Comparison of ENCODE assay signal across 15 mouse cellular contexts in genomic region chr4:82493865-82494264, GRCm38 (mm10).
A peak's percentile ranks its signal among the peaks of the same experiment; 100 is the strongest.
DNase-seq lines count a peak whose midpoint lies in the region; ATAC-seq and TF ChIP-seq lines count a peak whose summit lies in the region.
"Had no signal": no experiment of that assay in that cellular context is flagged by ENCODE, and none has a peak within 500 bp of the region (broad histone marks: within the 10 kb centered on the region; RNA-seq: fewer than 3 reads in every experiment).

No protein-coding gene starts in this region.

- H3K4me3 ChIP-seq in heart, adult 2 months, result no peak overlapping the region
- H3K4me3 ChIP-seq in liver, adult 2 months (ENCODE audit: insufficient read depth, low read depth, low read length), result no peak overlapping the region
- no peak overlapping the region for H3K4me3 ChIP-seq in liver, embryonic 12.5 days
- peak overlapping the region; percentile 35 for H3K4me3 ChIP-seq in forebrain, embryonic 16.5 days (replicated peaks; ENCODE audit: low read length)
- H3K4me3 ChIP-seq in neural tube, embryonic 14.5 days (ENCODE audit: low read depth, low read length), result peak overlapping the region; percentile 8; the same call in 1 of the 2 replicates
- H3K4me3 ChIP-seq: kidney, embryonic 15.5 days; midbrain, embryonic 12.5 days had no signal

- DNase-seq in heart, adult 2 months, result no peak
- no peak for DNase-seq in heart, postnatal 14 days
- DNase-seq in liver, adult 2 months (ENCODE audit: extremely low read depth, low read depth, low spot score), result no peak
- DNase-seq in kidney, adult 8-10 months, result no peak
- DNase-seq: adrenal gland, adult 8-10 months; cerebellum, postnatal 14 days; gastrocnemius, postnatal 25 days; layer of hippocampus, adult 9-11 months; thymus, postnatal 4 days had no signal

- peaks cover 38% of the 10 kb centered on the region for H3K4me1 ChIP-seq in heart, adult 2 months (ENCODE audit: control insufficient read depth, insufficient read depth, low read length)
- H3K4me1 ChIP-seq in liver, adult 2 months (ENCODE audit: control insufficient read depth, insufficient read depth, low read length), result peaks cover 40% of the 10 kb centered on the region
- no peaks in the 10 kb centered on the region for H3K4me1 ChIP-seq in liver, embryonic 12.5 days
- H3K4me1 ChIP-seq in forebrain, embryonic 16.5 days (replicated peaks; ENCODE audit: control insufficient read depth, insufficient read depth, low read length), result peaks cover 45% of the 10 kb centered on the region
- H3K4me1 ChIP-seq in neural tube, embryonic 14.5 days (ENCODE audit: control insufficient read depth, insufficient read depth, low read length), result peaks cover 10% of the 10 kb centered on the region

- intact Hi-C loops in heart, adult 2 months (cut with DNase I), result no loop called here
- intact Hi-C loops in heart, postnatal 14 days (cut with DNase I), result no loop called here

- no peak for TF ChIP-seq POLR2A in heart, adult 2 months (IDR thresholded peaks at IDR 0.05; ENCODE audit: insufficient read depth, low read depth, low read length)
- no peak for TF ChIP-seq POLR2A in liver, adult 2 months (IDR thresholded peaks at IDR 0.05; ENCODE audit: extremely low read depth, insufficient read depth, low read length)

- no peak overlapping the region for H3K9ac ChIP-seq in heart, adult 2 months (ENCODE audit: low read depth, low read length)
- H3K9ac ChIP-seq in liver, adult 2 months (ENCODE audit: low read depth, low read length), result no peak overlapping the region
- no peak overlapping the region for H3K9ac ChIP-seq in liver, embryonic 12.5 days
- peak overlapping the region; percentile 68 for H3K9ac ChIP-seq in forebrain, embryonic 16.5 days (replicated peaks; ENCODE audit: low read depth, low read length)
- peak overlapping the region; percentile 34; the same call in 1 of the 2 replicates for H3K9ac ChIP-seq in neural tube, embryonic 14.5 days (replicated peaks; ENCODE audit: low read depth, low read length)
- H3K9ac ChIP-seq: kidney, embryonic 15.5 days; midbrain, embryonic 12.5 days had no signal

- no peak for TF ChIP-seq EP300 in heart, adult 2 months (IDR thresholded peaks at IDR 0.05; ENCODE audit: insufficient read depth, low read depth, low read length)

- ATAC-seq in liver, embryonic 12.5 days, result no peak
- no peak for ATAC-seq in forebrain, embryonic 16.5 days
- ATAC-seq in neural tube, embryonic 14.5 days (ENCODE audit: low read depth), result no peak

- H3K27ac ChIP-seq in heart, adult 2 months, result peak overlapping the region; percentile 43; the same call in 1 of the 2 replicates
- peak overlapping the region; percentile 31; the same call in 1 of the 2 replicates for H3K27ac ChIP-seq in liver, adult 2 months (replicated peaks; ENCODE audit: insufficient read depth, low read depth, low read length)
- H3K27ac ChIP-seq in liver, embryonic 12.5 days, result no peak overlapping the region
- H3K27ac ChIP-seq in forebrain, embryonic 16.5 days (ENCODE audit: low read length), result peak overlapping the region; percentile 92
- H3K27ac ChIP-seq in neural tube, embryonic 14.5 days (ENCODE audit: low read depth, low read length), result peak overlapping the region; percentile 78; the same call in 1 of the 2 replicates
- H3K27ac ChIP-seq: kidney, embryonic 15.5 days; midbrain, embryonic 12.5 days had no signal

- no peak overlapping the region for H3K4me2 ChIP-seq in liver, embryonic 12.5 days
- H3K4me2 ChIP-seq in forebrain, embryonic 16.5 days (ENCODE audit: low read length), result peak overlapping the region; percentile 61
- H3K4me2 ChIP-seq in neural tube, embryonic 14.5 days (ENCODE audit: low read depth, low read length), result peak overlapping the region; percentile 48
- H3K4me2 ChIP-seq: kidney, embryonic 15.5 days; liver, embryonic 11.5 days; midbrain, embryonic 12.5 days had no signal

- 29% methylated on average over 1 of the region's 1 CpGs for WGBS in heart, adult 2 months
- 86% methylated on average over 1 of the region's 1 CpGs for WGBS in liver, adult 2 months
- 63% methylated on average over 1 of the region's 1 CpGs for WGBS in liver, embryonic 12.5 days (ENCODE audit: insufficient replicate concordance)
- 32% methylated on average over 1 of the region's 1 CpGs for WGBS in forebrain, embryonic 16.5 days
- 46% methylated on average over 1 of the region's 1 CpGs for WGBS in neural tube, embryonic 14.5 days

- H3K9me3 ChIP-seq in liver, embryonic 12.5 days (replicated peaks), result no peaks in the 10 kb centered on the region
- no peaks in the 10 kb centered on the region for H3K9me3 ChIP-seq in forebrain, embryonic 16.5 days (ENCODE audit: control insufficient read depth, low read length)
- H3K9me3 ChIP-seq in neural tube, embryonic 14.5 days (ENCODE audit: control insufficient read depth, low read length), result no peaks in the 10 kb centered on the region
- H3K9me3 ChIP-seq: kidney, embryonic 15.5 days; midbrain, embryonic 12.5 days had no signal

- H3K36me3 ChIP-seq in heart, adult 2 months (ENCODE audit: control insufficient read depth, insufficient read depth, low read length), result peaks cover 67% of the 10 kb centered on the region
- H3K36me3 ChIP-seq in liver, adult 2 months (ENCODE audit: control insufficient read depth, insufficient read depth, low read length), result peaks cover 22% of the 10 kb centered on the region
- peaks cover 8% of the 10 kb centered on the region; the same call in 1 of the 2 replicates for H3K36me3 ChIP-seq in liver, embryonic 12.5 days
- H3K36me3 ChIP-seq in forebrain, embryonic 16.5 days (ENCODE audit: control insufficient read depth, insufficient read depth), result no peaks in the 10 kb centered on the region; the same call in 1 of the 2 replicates
- H3K36me3 ChIP-seq in neural tube, embryonic 14.5 days (ENCODE audit: control insufficient read depth, insufficient read depth, low read length), result no peaks in the 10 kb centered on the region

- H3K27me3 ChIP-seq in heart, adult 2 months (ENCODE audit: control insufficient read depth, insufficient read depth, low read length), result no peaks in the 10 kb centered on the region
- no peaks in the 10 kb centered on the region for H3K27me3 ChIP-seq in liver, adult 2 months (ENCODE audit: control insufficient read depth, insufficient read depth, low read length)
- H3K27me3 ChIP-seq in liver, embryonic 12.5 days (replicated peaks), result no peaks in the 10 kb centered on the region
- H3K27me3 ChIP-seq in forebrain, embryonic 16.5 days (replicated peaks; ENCODE audit: control insufficient read depth, insufficient read depth, low read length), result no peaks in the 10 kb centered on the region
- H3K27me3 ChIP-seq in neural tube, embryonic 14.5 days (ENCODE audit: control insufficient read depth, insufficient read depth, low read length), result no peaks in the 10 kb centered on the region
- H3K27me3 ChIP-seq: midbrain, embryonic 12.5 days had no signal

- H3K79me2 ChIP-seq in heart, adult 2 months (replicated peaks; ENCODE audit: control insufficient read depth, insufficient read depth, low read length), result peaks cover 6% of the 10 kb centered on the region
- H3K79me2 ChIP-seq in liver, adult 2 months (ENCODE audit: control insufficient read depth, insufficient read depth, low read length), result peaks cover 45% of the 10 kb centered on the region

- no peak for TF ChIP-seq CTCF in heart, adult 2 months (IDR thresholded peaks at IDR 0.05)
- TF ChIP-seq CTCF in liver, adult 2 months (IDR thresholded peaks at IDR 0.05; ENCODE audit: low read depth, low read length), result no peak

Comparison
In these comparisons a context has a peak if more than half of its experiments do, and no peak if none do; other contexts are left out.
1. H3K4me3 ChIP-seq: peak in forebrain, embryonic 16.5 days (single experiment) and neural tube, embryonic 14.5 days (single experiment); none in heart, adult 2 months (single experiment), liver, adult 2 months (single experiment) and liver, embryonic 12.5 days (single experiment).
2. H3K9ac ChIP-seq: peak in forebrain, embryonic 16.5 days (single experiment) and neural tube, embryonic 14.5 days (single experiment); none in heart, adult 2 months (single experiment), liver, adult 2 months (single experiment) and liver, embryonic 12.5 days (single experiment).